Mouse (Mus musculus): ENCODE results near the gene Gm28043. TPM values are rescaled to one million over a fixed set of nuclear protein-coding genes. Genes with fewer than 3 reads are reported as not detected.

The Gm28043 gene
- polyA plus RNA-seq, 1 experiment, result 1.2 TPM

- TF ChIP-seq POLR2A (IDR thresholded peaks at IDR 0.05; ENCODE audit: borderline replicate concordance, extremely low read depth, low read depth, low read length) (no peak), CTCF (IDR thresholded peaks at IDR 0.05; ENCODE audit: insufficient read depth, low read length) (no peak)
- no peak overlapping the region for H3K4me3 ChIP-seq (replicated peaks; ENCODE audit: extremely low read depth, low read depth, low read length)
- peaks cover 8% of the 10 kb centered on the region for H3K4me1 ChIP-seq (ENCODE audit: control insufficient read depth, insufficient read depth, low read length)
- DNase-seq, result no peak
Measured at GRCm38 (mm10) chr17:29669936-29670335, 55.3 kb downstream of the Gm28043 start.

GRCm38 (mm10) chr17:29671021-29671420 is 56.3 kb downstream of the Gm28043 start:
- Histone ChIP-seq H3K4me1 (ENCODE audit: control insufficient read depth, insufficient read depth, low read length) (peaks cover 8% of the 10 kb centered on the region), H3K4me3 (replicated peaks; ENCODE audit: extremely low read depth, low read depth, low read length) (no peak overlapping the region)
- TF ChIP-seq POLR2A (IDR thresholded peaks at IDR 0.05; ENCODE audit: borderline replicate concordance, extremely low read depth, low read depth, low read length) (no peak), CTCF (IDR thresholded peaks at IDR 0.05; ENCODE audit: insufficient read depth, low read length) (no peak)
- no peak for DNase-seq
- 48% methylated on average over 2 of the region's 2 CpGs for WGBS

- TF ChIP-seq POLR2A (IDR thresholded peaks at IDR 0.05; ENCODE audit: borderline replicate concordance, extremely low read depth, low read depth, low read length) (no peak), CTCF (IDR thresholded peaks at IDR 0.05; ENCODE audit: insufficient read depth, low read length) (no peak)
- 86% methylated on average over 4 of the region's 4 CpGs for WGBS
- Histone ChIP-seq H3K4me3 (replicated peaks; ENCODE audit: extremely low read depth, low read depth, low read length) (no peak overlapping the region), H3K4me1 (ENCODE audit: control insufficient read depth, insufficient read depth, low read length) (peaks cover 8% of the 10 kb centered on the region)
- no peak for DNase-seq
Measured at GRCm38 (mm10) chr17:29673325-29673724, 58.6 kb downstream of the Gm28043 start.

GRCm38 (mm10) chr17:29678526-29678925 is 63.9 kb downstream of the Gm28043 start:
- no peak overlapping the region for H3K4me3 ChIP-seq (replicated peaks; ENCODE audit: extremely low read depth, low read depth, low read length)
- no peak for DNase-seq
- WGBS, result 65% methylated on average over 8 of the region's 8 CpGs
- TF ChIP-seq POLR2A (IDR thresholded peaks at IDR 0.05; ENCODE audit: borderline replicate concordance, extremely low read depth, low read depth, low read length) (no peak), CTCF (IDR thresholded peaks at IDR 0.05; ENCODE audit: insufficient read depth, low read length) (no peak)
- no peaks in the 10 kb centered on the region for H3K4me1 ChIP-seq (ENCODE audit: control insufficient read depth, insufficient read depth, low read length)

GRCm38 (mm10) chr17:29679038-29679767 is 64.5 kb downstream of the Gm28043 start:
- H3K4me1 ChIP-seq (ENCODE audit: control insufficient read depth, insufficient read depth, low read length), result no peaks in the 10 kb centered on the region
- no peak overlapping the region for H3K4me3 ChIP-seq (replicated peaks; ENCODE audit: extremely low read depth, low read depth, low read length)
- TF ChIP-seq POLR2A (IDR thresholded peaks at IDR 0.05; ENCODE audit: borderline replicate concordance, extremely low read depth, low read depth, low read length), result no peak
- TF ChIP-seq CTCF (IDR thresholded peaks at IDR 0.05; ENCODE audit: insufficient read depth, low read length), result no peak
- DNase-seq, result no peak
- WGBS, result 74% methylated on average over 6 of the region's 6 CpGs

GRCm38 (mm10) chr17:29680174-29680573 is 65.5 kb downstream of the Gm28043 start:
- Histone ChIP-seq H3K4me1 (ENCODE audit: control insufficient read depth, insufficient read depth, low read length) (no peaks in the 10 kb centered on the region), H3K4me3 (replicated peaks; ENCODE audit: extremely low read depth, low read depth, low read length) (no peak overlapping the region)
- 89% methylated on average over 2 of the region's 2 CpGs for WGBS
- DNase-seq, result no peak
- TF ChIP-seq CTCF (IDR thresholded peaks at IDR 0.05; ENCODE audit: insufficient read depth, low read length) (no peak), POLR2A (IDR thresholded peaks at IDR 0.05; ENCODE audit: borderline replicate concordance, extremely low read depth, low read depth, low read length) (no peak)

GRCm38 (mm10) chr17:29680921-29681320 is 66.2 kb downstream of the Gm28043 start:
- Histone ChIP-seq H3K4me3 (replicated peaks; ENCODE audit: extremely low read depth, low read depth, low read length) (no peak overlapping the region), H3K4me1 (ENCODE audit: control insufficient read depth, insufficient read depth, low read length) (no peaks in the 10 kb centered on the region)
- 75% methylated on average over 2 of the region's 2 CpGs for WGBS
- no peak for DNase-seq
- TF ChIP-seq CTCF (IDR thresholded peaks at IDR 0.05; ENCODE audit: insufficient read depth, low read length) (no peak), POLR2A (IDR thresholded peaks at IDR 0.05; ENCODE audit: borderline replicate concordance, extremely low read depth, low read depth, low read length) (no peak)

- Histone ChIP-seq H3K4me3 (replicated peaks; ENCODE audit: extremely low read depth, low read depth, low read length) (no peak overlapping the region), H3K4me1 (ENCODE audit: control insufficient read depth, insufficient read depth, low read length) (no peaks in the 10 kb centered on the region)
- no peak for DNase-seq
- WGBS, result 85% methylated on average over 9 of the region's 9 CpGs
- no peak for TF ChIP-seq CTCF (IDR thresholded peaks at IDR 0.05; ENCODE audit: insufficient read depth, low read length)
- no peak for TF ChIP-seq POLR2A (IDR thresholded peaks at IDR 0.05; ENCODE audit: borderline replicate concordance, extremely low read depth, low read depth, low read length)
Measured at GRCm38 (mm10) chr17:29681669-29682068, 67.0 kb downstream of the Gm28043 start.

GRCm38 (mm10) chr17:29682261-29682660 is 67.6 kb downstream of the Gm28043 start:
- WGBS, result 91% methylated on average over 7 of the region's 7 CpGs
- no peak overlapping the region for H3K4me3 ChIP-seq (replicated peaks; ENCODE audit: extremely low read depth, low read depth, low read length)
- H3K4me1 ChIP-seq (ENCODE audit: control insufficient read depth, insufficient read depth, low read length), result no peaks in the 10 kb centered on the region
- TF ChIP-seq POLR2A (IDR thresholded peaks at IDR 0.05; ENCODE audit: borderline replicate concordance, extremely low read depth, low read depth, low read length), result no peak
- TF ChIP-seq CTCF (IDR thresholded peaks at IDR 0.05; ENCODE audit: insufficient read depth, low read length), result no peak
- no peak for DNase-seq

GRCm38 (mm10) chr17:29683127-29683526 is 68.5 kb downstream of the Gm28043 start:
- Histone ChIP-seq H3K4me1 (ENCODE audit: control insufficient read depth, insufficient read depth, low read length) (no peaks in the 10 kb centered on the region), H3K4me3 (replicated peaks; ENCODE audit: extremely low read depth, low read depth, low read length) (no peak overlapping the region)
- no peak for DNase-seq
- TF ChIP-seq POLR2A (IDR thresholded peaks at IDR 0.05; ENCODE audit: borderline replicate concordance, extremely low read depth, low read depth, low read length) (no peak), CTCF (IDR thresholded peaks at IDR 0.05; ENCODE audit: insufficient read depth, low read length) (no peak)
- 85% methylated on average over 2 of the region's 2 CpGs for WGBS

Data from lung, adult 2 months (tissue).